Mouse (Mus musculus) stomach, embryonic 16.5 days (tissue): ENCODE data around the gene Lix1l. TPM values are rescaled to one million over a fixed set of nuclear protein-coding genes. Genes with fewer than 3 reads are reported as not detected.

Experiments
- ATAC-seq: fragments of 200-750 bp; cut with Nextera tagmentation; 2 replicates; pipeline ENCODE4 v1.8.0; 2017; ENCODE audit warnings: moderate number of reproducible peaks, moderate TSS enrichment; ENCODE audit not compliant: insufficient read depth, low FRiP score
- H3K27ac ChIP-seq: fragments of 300-500 bp; sonication (generic); 2 replicates; pipeline ENCODE4 v1.5.1; 2014; ENCODE audit warnings: low read length
- H3K27me3 ChIP-seq: fragments of 300-500 bp; sonication (generic); 2 replicates; pipeline ENCODE4 v1.6.1; 2014; ENCODE audit warnings: low read length, control low read depth, mixed read lengths; ENCODE audit not compliant: control insufficient read depth, insufficient read depth
- H3K36me3 ChIP-seq: fragments of 300-500 bp; sonication (generic); 2 replicates; pipeline ENCODE4 v1.6.1; 2014; ENCODE audit warnings: low read length; ENCODE audit not compliant: control insufficient read depth, insufficient read depth
- H3K4me1 ChIP-seq: fragments of 300-500 bp; sonication (generic); 2 replicates; pipeline ENCODE4 v1.6.1; 2014; ENCODE audit warnings: low read length, control low read depth, mixed read lengths; ENCODE audit not compliant: control insufficient read depth, insufficient read depth
- H3K4me2 ChIP-seq: fragments of 300-500 bp; sonication (generic); 2 replicates; pipeline ENCODE4 v1.6.1; 2014; ENCODE audit warnings: low read depth, low read length, mixed read lengths
- H3K4me3 ChIP-seq: fragments of 300-500 bp; sonication (generic); replicated peaks from 2 replicates; pipeline ENCODE4 v1.5.1; 2014; ENCODE audit warnings: mild to moderate bottlenecking, low read length
- H3K9ac ChIP-seq: fragments of 300-500 bp; sonication (generic); 2 replicates; pipeline ENCODE4 v1.6.1; 2014; ENCODE audit warnings: low read length
- H3K9me3 ChIP-seq: fragments of 300-500 bp; sonication (generic); replicated peaks from 2 replicates; pipeline ENCODE4 v1.6.1; 2016; ENCODE audit warnings: low read length, control low read depth; ENCODE audit not compliant: control insufficient read depth
- WGBS: fragments of 180-500 bp; shearing (Covaris S2); extraction: QIAGEN DNeasy Blood & Tissue Kit; methylation state at CpG from one replicate; pipeline ENCODE4 v1.1.7; 2014; 5-methylcytosine and 5-hydroxymethylcytosine counted together
- polyA plus RNA-seq: library from polyadenylated mRNA; unstranded; fragments of >200 nt; fragmentation: Nextera tagmentation; extraction: Ambion mirVana; gene quantifications from 2 replicates; pipeline ENCODE4 v1.2.1, GENCODE M21; 2015

Lix1l gene
- polyA plus RNA-seq, 1 experiment from 2014 or later: 7.5 TPM

DNA sequence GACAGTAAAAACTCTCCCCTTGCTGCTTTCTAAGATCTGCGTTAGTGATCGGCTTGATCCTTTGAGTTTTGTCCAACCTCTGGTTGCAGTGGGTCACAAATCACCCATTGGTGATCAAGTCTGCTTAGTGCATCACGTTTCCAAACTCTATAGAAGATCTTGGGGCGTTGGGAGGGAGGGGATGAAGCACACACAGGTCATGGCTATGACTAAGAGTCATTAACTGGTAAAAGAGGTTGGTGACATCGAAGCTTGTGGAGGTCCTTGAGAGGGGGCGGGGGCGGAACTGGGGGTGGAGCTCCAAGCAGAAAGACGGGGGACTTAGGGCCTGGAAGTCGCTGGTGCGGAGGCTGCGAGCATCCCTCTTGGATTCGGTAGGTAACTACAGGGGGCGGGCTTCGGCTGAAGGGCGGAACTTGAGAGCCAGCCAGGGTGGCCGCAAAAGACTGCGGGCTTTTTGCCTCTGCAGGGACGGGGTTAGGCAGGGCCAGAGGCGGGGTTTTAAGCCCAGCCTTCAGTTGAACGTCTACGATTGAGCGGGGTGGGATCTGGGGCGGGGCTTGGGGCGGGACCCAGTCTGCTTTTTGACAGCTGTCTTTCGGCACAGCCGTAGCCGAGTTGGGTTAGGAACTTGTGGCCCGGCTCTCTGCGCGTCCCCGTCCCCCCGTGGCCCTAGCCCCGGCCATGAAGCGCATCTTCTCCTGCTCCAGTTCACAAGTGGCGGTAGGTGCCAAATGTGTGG lies 68.9 kb downstream of the Lix1l start, which contains the start of gene Ankrd35:
Gene Ankrd35 (plus strand): TSS at position 405 of the 742 bp plus-strand sequence.
- H3K4me1 ChIP-seq: peaks cover 8% of the 10 kb centered on the region; the same call in 1 of the 2 replicates
- no peaks in the 10 kb centered on the region for H3K9me3 ChIP-seq
- WGBS: 4% methylated on average over 35 of the region's 35 CpGs
- H3K4me2 ChIP-seq: peak within 1 kb of the TSS; percentile 82
- ATAC-seq: peak; percentile 93
- no peaks in the 10 kb centered on the region for H3K36me3 ChIP-seq
- no peak within 1 kb of the TSS for H3K27ac ChIP-seq
- H3K9ac ChIP-seq: peak within 1 kb of the TSS; percentile 56; the same call in 1 of the 2 replicates
- no peaks in the 10 kb centered on the region for H3K27me3 ChIP-seq
- peak within 1 kb of the TSS; percentile 48 for H3K4me3 ChIP-seq

DNA sequence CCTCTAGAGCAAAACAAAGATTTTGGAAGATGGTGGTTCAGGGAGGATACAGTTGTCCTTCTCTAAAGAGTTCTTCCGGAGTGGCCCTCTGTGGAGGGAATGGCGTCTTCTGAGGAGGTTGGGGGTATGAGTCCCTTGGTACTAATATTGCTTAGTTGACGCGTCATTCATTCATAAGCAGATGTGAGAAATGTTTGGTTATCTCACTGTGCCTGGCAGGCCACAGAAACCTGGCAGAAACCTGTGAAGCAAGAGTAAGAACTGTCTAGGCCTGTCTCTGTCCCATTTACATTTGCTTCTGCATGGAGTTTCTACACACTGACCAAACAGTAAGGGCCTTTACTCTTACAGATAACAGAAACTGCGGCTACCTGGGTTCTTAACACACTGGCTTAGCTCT lies 70.6 kb downstream of the Lix1l start:
- no peaks in the 10 kb centered on the region for H3K9me3 ChIP-seq
- no peak overlapping the region for H3K9ac ChIP-seq
- H3K36me3 ChIP-seq: no peaks in the 10 kb centered on the region
- peaks cover 8% of the 10 kb centered on the region; the same call in 1 of the 2 replicates for H3K4me1 ChIP-seq
- no peaks in the 10 kb centered on the region for H3K27me3 ChIP-seq
- H3K27ac ChIP-seq: no peak overlapping the region
- ATAC-seq: no peak
- H3K4me2 ChIP-seq: no peak overlapping the region
- 92% methylated on average over 5 of the region's 5 CpGs for WGBS
- no peak overlapping the region for H3K4me3 ChIP-seq

DNA sequence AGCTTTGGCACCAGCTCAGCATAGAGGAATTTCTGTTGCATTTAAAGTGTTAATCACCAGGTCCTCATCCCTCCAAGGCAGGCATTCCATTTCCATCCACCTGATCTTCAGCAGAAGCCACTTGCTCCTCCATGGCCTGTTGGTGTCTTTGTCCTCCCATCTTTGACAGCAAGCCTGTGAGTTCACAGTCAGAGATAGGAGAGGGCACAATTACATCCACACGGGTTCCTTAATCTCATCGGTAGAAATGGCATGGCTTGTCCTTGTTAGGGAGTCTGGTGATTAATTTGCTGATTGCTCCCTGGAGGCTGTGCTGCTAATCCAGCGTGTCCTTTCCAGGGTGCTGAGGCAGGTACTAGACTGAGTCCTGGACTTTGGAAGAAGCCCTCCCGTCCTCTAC lies 72.6 kb downstream of the Lix1l start:
- no peak for ATAC-seq
- Histone ChIP-seq H3K4me1 (peaks cover 8% of the 10 kb centered on the region; the same call in 1 of the 2 replicates), H3K36me3 (no peaks in the 10 kb centered on the region), H3K9me3 (no peaks in the 10 kb centered on the region), H3K4me3 (no peak overlapping the region), H3K4me2 (no peak overlapping the region), H3K9ac (no peak overlapping the region), H3K27me3 (no peaks in the 10 kb centered on the region), H3K27ac (no peak overlapping the region)
- 80% methylated on average over 4 of the region's 4 CpGs for WGBS

DNA sequence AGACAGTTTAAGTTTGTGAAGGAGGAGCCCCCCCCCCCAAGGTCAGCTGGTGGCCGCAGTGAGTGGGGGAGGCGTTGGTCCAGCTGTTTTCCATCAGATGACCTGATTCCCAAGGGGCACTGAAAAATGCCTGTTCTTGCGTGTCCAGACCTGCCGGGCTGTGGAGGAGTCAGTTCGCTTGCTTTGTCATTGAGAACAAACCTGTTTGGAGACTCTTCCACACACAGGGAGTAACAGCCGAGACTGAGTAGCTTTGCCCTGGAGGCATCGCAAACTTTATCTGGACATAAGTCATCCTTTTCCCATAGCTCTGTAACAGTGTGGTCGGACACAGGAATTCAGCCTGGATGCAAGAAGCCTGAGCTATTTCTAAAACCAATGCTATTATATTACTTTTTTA lies 73.5 kb downstream of the Lix1l start:
- ATAC-seq: no peak
- Histone ChIP-seq H3K9ac (no peak overlapping the region), H3K4me1 (peaks cover 12% of the 10 kb centered on the region; the same call in 1 of the 2 replicates), H3K27me3 (no peaks in the 10 kb centered on the region), H3K4me3 (no peak overlapping the region), H3K36me3 (no peaks in the 10 kb centered on the region), H3K4me2 (no peak overlapping the region), H3K27ac (peak overlapping the region; percentile 89), H3K9me3 (no peaks in the 10 kb centered on the region)
- WGBS: 30% methylated on average over 8 of the region's 8 CpGs

DNA sequence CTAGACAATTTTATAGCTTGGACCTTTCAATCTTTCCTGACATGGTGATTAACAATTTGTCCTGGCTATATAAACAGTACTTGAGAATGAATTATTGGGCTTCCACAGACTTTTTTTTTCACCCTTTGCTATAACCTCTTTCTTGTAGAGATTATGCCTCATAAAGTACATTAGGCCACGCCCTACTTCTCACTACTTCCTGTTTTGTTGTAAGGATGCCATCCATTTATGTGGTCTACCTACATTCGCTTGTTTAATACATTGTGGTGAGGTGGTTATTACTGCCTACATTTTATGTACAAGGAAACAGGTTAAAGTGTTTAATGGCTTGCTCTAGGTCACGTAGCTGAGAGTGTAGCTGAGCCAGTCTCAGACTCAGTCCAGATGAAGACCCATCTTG lies 74.2 kb downstream of the Lix1l start:
- H3K4me1 ChIP-seq: peaks cover 12% of the 10 kb centered on the region; the same call in 1 of the 2 replicates
- no peak for ATAC-seq
- no peaks in the 10 kb centered on the region for H3K9me3 ChIP-seq
- H3K4me2 ChIP-seq: no peak overlapping the region
- peak overlapping the region; percentile 89 for H3K27ac ChIP-seq
- WGBS: 76% methylated on average over 3 of the region's 3 CpGs
- no peak overlapping the region for H3K4me3 ChIP-seq
- no peak overlapping the region for H3K9ac ChIP-seq
- no peaks in the 10 kb centered on the region for H3K36me3 ChIP-seq
- H3K27me3 ChIP-seq: no peaks in the 10 kb centered on the region

DNA sequence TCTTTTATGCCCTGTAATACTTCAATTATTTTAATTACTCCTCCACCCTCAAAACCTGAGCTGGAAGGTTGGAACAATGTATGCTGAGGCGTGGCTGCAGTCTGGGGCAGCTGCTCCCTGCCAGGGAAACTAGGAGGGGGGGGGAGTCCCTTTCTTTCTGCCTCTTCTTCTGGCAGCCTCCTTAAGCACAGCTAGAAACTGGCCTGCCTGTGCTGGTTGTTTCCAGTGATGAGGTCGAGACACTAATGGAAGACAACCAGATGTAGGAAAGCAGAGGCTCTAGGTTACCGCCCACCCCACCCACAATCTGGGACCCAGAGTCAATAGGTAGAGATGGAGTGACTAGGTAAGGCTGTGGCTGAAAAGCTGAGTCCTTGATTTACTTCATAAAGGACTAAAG lies 74.7 kb downstream of the Lix1l start:
- H3K27me3 ChIP-seq: no peaks in the 10 kb centered on the region
- no peak overlapping the region for H3K4me3 ChIP-seq
- peak; percentile 24; the same call in 1 of the 2 replicates for ATAC-seq
- no peaks in the 10 kb centered on the region for H3K9me3 ChIP-seq
- H3K36me3 ChIP-seq: no peaks in the 10 kb centered on the region
- H3K9ac ChIP-seq: no peak overlapping the region
- no peak overlapping the region for H3K4me2 ChIP-seq
- H3K27ac ChIP-seq: peak overlapping the region; percentile 89; the same call in 1 of the 2 replicates
- H3K4me1 ChIP-seq: peaks cover 7% of the 10 kb centered on the region; the same call in 1 of the 2 replicates
- WGBS: 53% methylated on average over 3 of the region's 3 CpGs

Other genes starting within 250 kb of the Lix1l start
- gene BC107364, start 148.8 kb upstream of the Lix1l start, polyA plus RNA-seq: 0.17 and 0.29 TPM in 2 replicates
- gene Hfe2, start 76.0 kb upstream of the Lix1l start, polyA plus RNA-seq: 0.50 and 3.8 TPM in 2 replicates
- 164 and 179 TPM in 2 replicates for gene Txnip, start 43.2 kb upstream of the Lix1l start, polyA plus RNA-seq
- 0.89 and 1.1 TPM in 2 replicates for gene Gm16253, start 24.2 kb upstream of the Lix1l start, polyA plus RNA-seq
- gene Polr3gl, start 7.0 kb upstream of the Lix1l start, polyA plus RNA-seq: 26.4 and 29.8 TPM in 2 replicates
- 2.2 and 2.7 TPM in 2 replicates for gene Ankrd34a, start 4.5 kb upstream of the Lix1l start, polyA plus RNA-seq
- 102 and 104 TPM in 2 replicates for gene Rbm8a, start 28.8 kb downstream of the Lix1l start, polyA plus RNA-seq
- 43.7 and 44.6 TPM in 2 replicates for gene Pex11b, start 34.2 kb downstream of the Lix1l start, polyA plus RNA-seq
- 0.07 and 0.09 TPM in 2 replicates for gene Gm42957, start 34.3 kb downstream of the Lix1l start, polyA plus RNA-seq
- 0.85 and 1.2 TPM in 2 replicates for gene Itga10, start 44.4 kb downstream of the Lix1l start, polyA plus RNA-seq
- 8.0 and 10.5 TPM in 2 replicates for gene Ankrd35, start 69.0 kb downstream of the Lix1l start, polyA plus RNA-seq
- 54.6 and 60.2 TPM in 2 replicates for gene Pias3, start 95.2 kb downstream of the Lix1l start, polyA plus RNA-seq
- 7.0 and 9.2 TPM in 2 replicates for gene Nudt17, start 107.4 kb downstream of the Lix1l start, polyA plus RNA-seq
- 30.3 and 33.9 TPM in 2 replicates for gene Polr3c, start 126.5 kb downstream of the Lix1l start, polyA plus RNA-seq
- gene Rnf115, start 126.5 kb downstream of the Lix1l start, polyA plus RNA-seq: 34.0 and 38.4 TPM in 2 replicates
- 4.6 and 5.2 TPM in 2 replicates for gene Pdzk1, start 228.1 kb downstream of the Lix1l start, polyA plus RNA-seq
- gene Cd160, start 228.2 kb downstream of the Lix1l start, polyA plus RNA-seq: 0.20 and 0.30 TPM in 2 replicates